ENCODE assay signal across 11 mouse cellular contexts in the genomic region with DNA sequence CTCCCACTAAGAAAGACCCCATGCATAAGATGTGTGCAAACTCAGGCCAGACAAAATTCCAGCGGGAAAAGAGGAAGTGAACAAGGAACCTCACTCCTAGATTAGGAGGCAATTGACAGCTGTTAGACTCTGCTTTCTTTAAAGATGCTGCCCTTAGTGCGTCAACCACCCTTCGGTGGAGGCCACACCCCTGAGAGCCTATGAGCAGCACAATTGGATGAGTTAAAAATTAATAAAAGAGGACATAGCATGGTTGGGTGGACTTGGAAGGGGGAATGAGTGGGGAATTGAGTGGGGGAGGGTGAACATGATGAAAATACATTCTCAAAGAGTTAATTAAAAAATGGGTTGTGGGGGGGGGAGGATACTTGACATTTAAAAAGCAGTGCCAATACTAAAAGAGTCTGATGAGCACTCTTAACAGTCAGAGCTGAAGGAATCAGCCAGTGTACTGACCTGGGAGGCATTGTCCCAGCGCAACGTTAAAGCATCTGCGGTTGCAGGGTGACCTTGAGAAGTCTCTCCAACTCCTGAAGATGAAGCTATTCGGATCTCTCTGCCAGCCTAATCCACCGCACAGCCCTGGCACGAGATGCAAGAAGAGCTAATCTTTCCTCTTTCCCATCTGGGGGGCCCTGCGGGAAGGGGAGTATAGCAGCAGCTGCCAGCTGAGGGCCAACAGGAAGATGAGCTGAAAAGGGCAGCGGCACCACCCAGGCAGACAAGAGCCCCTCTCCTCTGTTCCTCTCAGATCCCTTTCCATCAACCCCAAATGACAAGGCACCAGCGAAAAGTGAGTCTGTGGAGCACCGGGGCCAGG.
DNase-seq lines count a peak whose midpoint lies in the region; ATAC-seq and TF ChIP-seq lines count a peak whose summit lies in the region.
"Had no signal": no experiment of that assay in that cellular context is flagged by ENCODE, and none has a peak within 500 bp of the region (broad histone marks: within the 10 kb centered on the region; RNA-seq: fewer than 3 reads in every experiment).

No protein-coding gene starts in this region.

- DNase-seq in neural tube, embryonic 11.5 days (ENCODE audit: low spot score), result no peak
- no peak for DNase-seq in neural tube, embryonic 10.5 days (ENCODE audit: extremely low spot score, low spot score)
- no peak for DNase-seq in forebrain, embryonic 11.5 days (ENCODE audit: low spot score)
- peak; percentile 68 for DNase-seq in hindbrain, postnatal 0 days (ENCODE audit: low spot score)
- DNase-seq in retina, embryonic 14.5 days (ENCODE audit: low spot score), result peak; percentile 34
- no peak for DNase-seq in thymus, postnatal 4 days
- DNase-seq in right cerebral cortex, postnatal 4 days, result no peak
- DNase-seq: heart, adult 11 months had no signal

- no peak for TF ChIP-seq CTCF in hindbrain, postnatal 0 days (IDR thresholded peaks at IDR 0.05; ENCODE audit: low read depth)

- H3K27me3 ChIP-seq in neural tube, embryonic 11.5 days (ENCODE audit: control insufficient read depth, insufficient read depth, low read length), result no peaks in the 10 kb centered on the region
- H3K27me3 ChIP-seq in forebrain, embryonic 11.5 days (ENCODE audit: control insufficient read depth, insufficient read depth, low read length), result peaks cover 2% of the 10 kb centered on the region; the same call in 1 of the 2 replicates
- H3K27me3 ChIP-seq in hindbrain, postnatal 0 days (ENCODE audit: insufficient read depth, low read length), result no peaks in the 10 kb centered on the region
- H3K27me3 ChIP-seq: lung, embryonic 15.5 days had no signal

- H3K36me3 ChIP-seq in neural tube, embryonic 11.5 days (ENCODE audit: control insufficient read depth, insufficient read depth, low read length), result no peaks in the 10 kb centered on the region
- no peaks in the 10 kb centered on the region for H3K36me3 ChIP-seq in forebrain, embryonic 11.5 days (ENCODE audit: control insufficient read depth, insufficient read depth, low read length)
- H3K36me3 ChIP-seq in hindbrain, postnatal 0 days (ENCODE audit: insufficient read depth, low read length), result no peaks in the 10 kb centered on the region
- H3K36me3 ChIP-seq: G1E; lung, embryonic 15.5 days had no signal

- H3K4me1 ChIP-seq in neural tube, embryonic 11.5 days (ENCODE audit: control insufficient read depth, insufficient read depth, low read length), result peaks cover 9% of the 10 kb centered on the region; the same call in 1 of the 2 replicates
- peaks cover 18% of the 10 kb centered on the region for H3K4me1 ChIP-seq in forebrain, embryonic 11.5 days (replicated peaks; ENCODE audit: control insufficient read depth, insufficient read depth, low read length)
- 0 out of 2 replicates have a peak, but pooled peaks cover 4% of the 10 kb centered on the region for H3K4me1 ChIP-seq in hindbrain, postnatal 0 days (ENCODE audit: insufficient read depth, low read length)

- peak overlapping the region; percentile 23 for H3K4me2 ChIP-seq in neural tube, embryonic 11.5 days (ENCODE audit: low read depth)
- peak overlapping the region; percentile 29 for H3K4me2 ChIP-seq in forebrain, embryonic 11.5 days (ENCODE audit: low read depth, low read length, severe bottlenecking)
- peak overlapping the region; percentile 27 for H3K4me2 ChIP-seq in hindbrain, postnatal 0 days (ENCODE audit: low read depth, low read length)
- H3K4me2 ChIP-seq: lung, embryonic 15.5 days had no signal

- H3K27ac ChIP-seq in neural tube, embryonic 11.5 days (ENCODE audit: low read depth, low read length), result 0 out of 2 replicates have a peak overlapping the region, but pooled peaks have one; percentile 11
- no peak overlapping the region for H3K27ac ChIP-seq in forebrain, embryonic 11.5 days (ENCODE audit: low read depth, low read length)
- H3K27ac ChIP-seq in hindbrain, postnatal 0 days, result peak overlapping the region; percentile 54; the same call in 1 of the 2 replicates
- H3K27ac ChIP-seq: lung, embryonic 15.5 days had no signal

- WGBS in neural tube, embryonic 11.5 days, result 32% methylated on average over 13 of the region's 13 CpGs
- WGBS in forebrain, embryonic 11.5 days, result 35% methylated on average over 13 of the region's 13 CpGs
- 27% methylated on average over 13 of the region's 13 CpGs for WGBS in hindbrain, postnatal 0 days

- H3K4me3 ChIP-seq in neural tube, embryonic 11.5 days (ENCODE audit: low read depth, low read length), result no peak overlapping the region
- no peak overlapping the region for H3K4me3 ChIP-seq in forebrain, embryonic 11.5 days (ENCODE audit: low read depth, low read length)
- no peak overlapping the region for H3K4me3 ChIP-seq in hindbrain, postnatal 0 days (ENCODE audit: low read length)
- H3K4me3 ChIP-seq: lung, embryonic 15.5 days had no signal

- no peaks in the 10 kb centered on the region for H3K9me3 ChIP-seq in neural tube, embryonic 11.5 days (ENCODE audit: control insufficient read depth, low read length)
- no peaks in the 10 kb centered on the region for H3K9me3 ChIP-seq in forebrain, embryonic 11.5 days (ENCODE audit: control insufficient read depth, low read length)
- no peaks in the 10 kb centered on the region for H3K9me3 ChIP-seq in hindbrain, postnatal 0 days (ENCODE audit: low read length)
- H3K9me3 ChIP-seq: G1E; lung, embryonic 15.5 days had no signal

- no peak overlapping the region; the same call in none of the 2 replicates for H3K9ac ChIP-seq in neural tube, embryonic 11.5 days (ENCODE audit: low read length)
- peak overlapping the region; percentile 35; the same call in 1 of the 2 replicates for H3K9ac ChIP-seq in forebrain, embryonic 11.5 days (ENCODE audit: low read length)
- H3K9ac ChIP-seq in hindbrain, postnatal 0 days (replicated peaks; ENCODE audit: low read length), result no peak overlapping the region
- H3K9ac ChIP-seq: lung, embryonic 15.5 days had no signal

- ATAC-seq in neural tube, embryonic 11.5 days (ENCODE audit: insufficient read depth, low FRiP score, low TSS enrichment), result peak; percentile 21; the same call in 1 of the 2 replicates
- ATAC-seq in forebrain, embryonic 11.5 days (replicated peaks; ENCODE audit: low FRiP score), result peak; percentile 31; the same call in 1 of the 2 replicates
- peak; percentile 63 for ATAC-seq in hindbrain, postnatal 0 days
- ATAC-seq: inflammation-experienced regulatory T-cells, adult 6 months had no signal

Comparison
In these comparisons a context has a peak if more than half of its experiments do, and no peak if none do; other contexts are left out.
1. DNase-seq: peak in hindbrain, postnatal 0 days (single experiment) and retina, embryonic 14.5 days (single experiment); none in neural tube, embryonic 11.5 days (single experiment), neural tube, embryonic 10.5 days (single experiment), forebrain, embryonic 11.5 days (single experiment), thymus, postnatal 4 days (single experiment) and right cerebral cortex, postnatal 4 days (single experiment).
2. Peak in every context shown above with its lines, with median percentiles within 50 percentile points of each other: ATAC-seq and H3K4me2 ChIP-seq.